Mouse (Mus musculus): ENCODE data around the gene Hbs1l. TPM values are rescaled to one million over a fixed set of nuclear protein-coding genes. Genes with fewer than 3 reads are reported as not detected.

Gene Hbs1l
- polyA plus RNA-seq, 1 experiment from 2014 or later = 114 TPM

DNA sequence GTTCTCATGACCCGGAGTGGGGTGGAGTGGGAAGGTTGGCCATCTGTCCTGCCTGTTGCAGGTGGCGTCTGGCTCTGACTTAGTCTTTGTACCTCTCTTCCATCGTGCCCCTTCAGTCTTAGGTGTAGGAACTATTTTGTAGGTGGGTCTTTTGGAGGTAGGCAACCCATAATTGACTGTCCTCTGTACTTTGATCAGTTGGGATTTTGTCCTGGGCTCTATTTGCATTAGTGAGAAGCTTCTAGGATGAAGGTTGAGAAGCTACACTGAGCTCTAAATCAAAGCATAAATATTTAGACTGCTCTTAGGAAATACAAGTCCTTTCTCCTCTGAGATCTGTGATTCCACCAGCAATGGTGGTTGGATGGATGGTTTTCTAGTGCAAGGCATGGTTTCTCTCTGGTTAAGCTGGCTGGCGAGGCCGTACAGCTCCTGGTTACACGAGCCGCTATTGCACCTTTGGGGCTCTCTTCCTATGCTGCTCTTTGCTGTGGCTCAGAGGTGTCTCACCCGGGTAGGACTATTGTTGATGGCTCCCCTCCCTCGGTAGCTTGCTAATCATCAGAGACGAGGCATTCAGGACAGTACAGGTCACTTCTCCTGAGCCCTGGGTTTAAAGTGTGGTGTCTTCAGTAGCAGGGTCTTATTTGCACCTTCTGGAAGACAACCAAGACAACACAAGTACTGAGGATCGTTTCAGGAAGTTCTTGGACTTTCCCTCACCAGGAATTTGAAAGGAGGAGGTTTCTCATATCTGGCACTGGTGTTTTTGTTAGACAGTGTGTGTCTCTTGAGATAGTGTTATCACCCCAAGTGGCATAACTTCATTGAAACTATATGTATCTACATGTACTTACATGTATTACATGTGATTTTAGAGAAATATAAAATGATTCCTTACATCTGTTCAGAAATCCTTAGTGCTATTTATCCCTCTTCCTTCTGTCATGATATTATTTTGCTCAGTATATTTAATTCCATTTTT is 55.0 kb downstream of the Hbs1l start:
- no peaks in the 10 kb centered on the region for H3K9me3 ChIP-seq (replicated peaks)
- no peaks in the 10 kb centered on the region for H3K4me1 ChIP-seq
- 92% methylated on average over 11 of the region's 11 CpGs for WGBS
- H3K27me3 ChIP-seq = no peaks in the 10 kb centered on the region
- no peak overlapping the region for H3K4me2 ChIP-seq (replicated peaks)
- H3K4me3 ChIP-seq = no peak overlapping the region
- no peak overlapping the region for H3K9ac ChIP-seq
- ATAC-seq (ENCODE audit: low FRiP score) = no peak
- H3K36me3 ChIP-seq = peaks cover 49% of the 10 kb centered on the region
- no peak overlapping the region for H3K27ac ChIP-seq

DNA sequence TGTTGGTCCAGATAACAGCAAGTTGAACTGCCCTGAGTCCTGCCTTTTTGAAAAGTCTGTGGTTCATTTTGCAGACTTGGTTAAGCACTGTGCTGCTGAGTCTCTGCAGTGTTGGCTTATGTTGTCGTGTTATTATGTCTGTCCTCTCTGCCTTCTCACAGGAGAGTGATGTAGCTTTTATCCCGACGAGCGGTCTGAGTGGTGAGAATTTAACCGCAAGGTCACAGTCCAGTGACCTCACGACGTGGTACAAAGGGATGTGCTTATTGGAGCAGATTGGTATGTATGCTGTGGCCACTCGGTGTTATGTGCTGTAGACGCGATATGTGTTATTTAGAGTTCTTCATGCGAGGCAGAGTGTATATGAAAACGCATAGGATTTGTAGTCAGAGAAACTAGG is 56.0 kb downstream of the Hbs1l start:
- H3K4me1 ChIP-seq = no peaks in the 10 kb centered on the region
- 67% methylated on average over 12 of the region's 12 CpGs for WGBS
- ATAC-seq (ENCODE audit: low FRiP score) = no peak

DNA sequence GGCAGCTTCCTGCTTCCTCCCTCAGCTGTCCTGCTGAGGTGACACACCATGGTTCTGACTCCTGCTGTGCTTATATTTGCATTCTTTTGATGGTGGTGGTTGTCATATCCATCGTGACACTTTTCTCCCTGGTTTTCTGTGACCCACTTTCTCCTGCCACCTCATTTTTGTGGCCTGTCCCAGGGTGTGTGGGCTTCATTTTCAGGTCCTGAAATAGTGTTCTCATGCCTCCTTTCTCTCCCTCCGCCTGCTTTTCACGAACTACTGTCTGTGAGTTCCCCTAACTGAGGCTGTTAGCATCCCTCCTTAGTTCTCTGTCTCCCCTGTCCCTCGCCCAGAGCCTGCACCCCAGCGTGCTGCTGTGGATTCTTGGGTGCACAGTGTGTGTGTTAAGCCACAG is 58.1 kb downstream of the Hbs1l start:
- 66% methylated on average over 5 of the region's 5 CpGs for WGBS
- H3K4me2 ChIP-seq (replicated peaks) = no peak overlapping the region
- no peak overlapping the region for H3K4me3 ChIP-seq
- H3K9ac ChIP-seq = no peak overlapping the region
- H3K4me1 ChIP-seq = no peaks in the 10 kb centered on the region
- ATAC-seq (ENCODE audit: low FRiP score) = no peak
- H3K9me3 ChIP-seq (replicated peaks) = no peaks in the 10 kb centered on the region
- no peak overlapping the region for H3K27ac ChIP-seq
- peaks cover 50% of the 10 kb centered on the region for H3K36me3 ChIP-seq
- no peaks in the 10 kb centered on the region for H3K27me3 ChIP-seq

More for the DNA sequence above, 56.0 kb downstream of the Hbs1l start:
- Histone ChIP-seq H3K9ac (no peak overlapping the region), H3K27me3 (no peaks in the 10 kb centered on the region), H3K27ac (no peak overlapping the region), H3K4me2 (replicated peaks) (no peak overlapping the region), H3K9me3 (replicated peaks) (no peaks in the 10 kb centered on the region), H3K4me3 (no peak overlapping the region), H3K36me3 (peaks cover 51% of the 10 kb centered on the region)

DNA sequence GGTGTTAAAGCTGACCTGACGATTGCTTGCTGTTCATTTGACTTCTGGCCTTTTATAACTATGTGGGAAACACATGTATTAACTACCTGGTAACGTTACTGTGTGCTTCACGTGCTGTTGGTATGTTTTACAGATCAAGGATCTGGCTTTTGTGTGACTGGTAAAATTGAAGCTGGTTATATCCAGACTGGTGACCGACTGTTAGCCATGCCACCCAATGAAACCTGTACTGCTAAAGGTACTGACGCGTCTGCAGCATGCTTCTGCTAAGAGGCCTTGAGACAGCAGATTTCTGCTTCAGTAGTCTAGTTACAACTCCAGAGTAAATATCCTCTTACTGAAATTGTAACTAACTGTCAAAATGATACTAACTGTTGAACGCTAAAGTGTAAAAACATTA is 58.7 kb downstream of the Hbs1l start:
- peaks cover 54% of the 10 kb centered on the region for H3K36me3 ChIP-seq

DNA sequence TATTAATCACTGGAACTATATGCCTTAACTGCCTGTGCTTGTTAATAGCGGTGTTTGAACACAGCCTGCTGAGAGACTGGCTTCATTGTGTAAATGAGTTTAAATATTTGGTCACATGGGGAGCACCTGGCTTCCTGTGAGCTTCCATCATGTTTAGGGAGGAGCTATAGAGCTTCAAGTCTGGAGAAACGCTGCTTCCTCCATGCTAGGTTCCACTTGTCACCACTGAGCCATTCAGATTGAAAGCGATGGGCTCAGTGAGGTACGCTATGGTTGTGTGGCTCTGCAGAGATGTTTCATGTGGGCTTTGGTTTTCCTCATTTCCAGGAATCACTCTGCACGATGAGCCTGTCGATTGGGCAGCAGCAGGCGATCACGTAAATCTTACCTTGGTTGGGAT is 62.2 kb downstream of the Hbs1l start:
- no peak overlapping the region for H3K4me3 ChIP-seq
- H3K4me1 ChIP-seq = no peaks in the 10 kb centered on the region
- H3K27me3 ChIP-seq = no peaks in the 10 kb centered on the region
- no peaks in the 10 kb centered on the region for H3K9me3 ChIP-seq (replicated peaks)
- no peak overlapping the region for H3K4me2 ChIP-seq (replicated peaks)
- H3K9ac ChIP-seq = no peak overlapping the region
- no peak for ATAC-seq (ENCODE audit: low FRiP score)
- 96% methylated on average over 8 of the region's 8 CpGs for WGBS
- no peak overlapping the region for H3K27ac ChIP-seq
- H3K36me3 ChIP-seq = peaks cover 43% of the 10 kb centered on the region

More for the DNA sequence above, 58.7 kb downstream of the Hbs1l start:
- no peak overlapping the region for H3K4me3 ChIP-seq
- H3K9ac ChIP-seq = no peak overlapping the region
- no peak overlapping the region for H3K4me2 ChIP-seq (replicated peaks)
- H3K4me1 ChIP-seq = no peaks in the 10 kb centered on the region
- 96% methylated on average over 7 of the region's 7 CpGs for WGBS
- no peaks in the 10 kb centered on the region for H3K9me3 ChIP-seq (replicated peaks)
- H3K27ac ChIP-seq = no peak overlapping the region
- H3K27me3 ChIP-seq = no peaks in the 10 kb centered on the region
- ATAC-seq (ENCODE audit: low FRiP score) = no peak

DNA sequence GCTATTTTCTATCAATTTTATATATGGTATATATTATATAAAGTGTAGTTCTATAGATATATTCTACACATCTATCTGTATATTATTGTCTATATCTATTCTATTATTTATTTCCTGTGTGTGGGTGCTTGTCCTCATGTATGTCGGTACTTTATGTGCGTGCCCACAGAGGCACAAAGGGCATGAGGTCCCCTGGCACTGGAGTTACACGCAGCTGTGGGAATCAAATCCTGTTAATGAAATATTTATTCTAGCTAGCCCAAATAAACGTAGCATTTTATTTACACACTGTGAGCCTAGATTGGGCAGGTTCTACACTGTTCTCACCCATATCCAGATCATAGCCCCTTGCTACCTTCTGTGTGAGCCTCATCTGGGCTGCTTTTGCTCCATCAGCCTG is 63.3 kb downstream of the Hbs1l start:
- Histone ChIP-seq H3K27me3 (no peaks in the 10 kb centered on the region), H3K4me1 (no peaks in the 10 kb centered on the region), H3K36me3 (peaks cover 34% of the 10 kb centered on the region), H3K4me3 (no peak overlapping the region), H3K4me2 (replicated peaks) (no peak overlapping the region), H3K27ac (no peak overlapping the region), H3K9me3 (replicated peaks) (no peaks in the 10 kb centered on the region), H3K9ac (no peak overlapping the region)
- WGBS = 93% methylated on average over 4 of the region's 4 CpGs
- ATAC-seq (ENCODE audit: low FRiP score) = no peak

DNA sequence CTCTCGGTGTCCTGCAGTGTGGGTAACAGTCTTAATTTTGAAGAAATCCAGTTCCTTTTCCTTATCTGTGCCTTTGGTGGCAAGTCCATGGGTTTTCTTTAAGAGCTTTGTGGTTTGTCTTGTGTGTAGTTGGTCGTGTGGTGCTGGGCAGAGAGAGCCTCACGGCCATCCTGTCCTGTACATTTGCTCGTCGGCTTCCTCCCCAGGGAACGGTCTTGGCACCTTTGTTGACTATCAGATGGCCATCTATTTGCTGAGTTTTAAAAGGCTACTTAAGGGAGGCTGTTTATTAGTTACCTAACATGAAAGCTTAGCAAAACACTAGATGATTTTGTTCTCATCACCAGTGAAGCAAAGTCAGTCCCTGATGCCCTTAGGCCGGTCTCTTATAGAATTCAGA is 66.1 kb downstream of the Hbs1l start:
- peaks cover 42% of the 10 kb centered on the region for H3K36me3 ChIP-seq
- WGBS = 87% methylated on average over 7 of the region's 7 CpGs

DNA sequence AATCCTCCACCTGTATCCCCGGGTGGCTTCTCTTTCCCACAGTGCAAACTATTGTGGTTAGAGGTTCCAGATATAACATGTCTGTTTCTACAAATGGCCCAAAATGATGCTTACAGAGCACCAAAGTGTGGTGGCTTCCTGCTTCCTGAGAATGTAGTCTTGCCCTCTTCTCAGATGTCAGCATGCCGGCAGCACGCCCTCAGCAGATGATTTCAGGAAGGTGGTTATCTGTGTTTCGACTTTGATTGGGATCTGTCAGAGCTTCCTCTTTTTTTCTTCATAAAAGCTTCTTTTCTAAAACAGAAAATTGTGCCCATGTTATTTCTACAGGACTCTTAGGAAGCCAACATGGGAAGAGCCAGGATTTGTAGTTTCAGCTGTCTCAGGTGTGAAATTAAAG is 67.5 kb downstream of the Hbs1l start:
- 89% methylated on average over 4 of the region's 4 CpGs for WGBS
- peaks cover 49% of the 10 kb centered on the region for H3K36me3 ChIP-seq

More for the DNA sequence above, 66.1 kb downstream of the Hbs1l start:
- H3K9ac ChIP-seq = no peak overlapping the region
- H3K27me3 ChIP-seq = no peaks in the 10 kb centered on the region
- no peak overlapping the region for H3K27ac ChIP-seq
- H3K4me2 ChIP-seq (replicated peaks) = no peak overlapping the region
- ATAC-seq (ENCODE audit: low FRiP score) = no peak
- H3K4me3 ChIP-seq = no peak overlapping the region
- H3K4me1 ChIP-seq = no peaks in the 10 kb centered on the region
- no peaks in the 10 kb centered on the region for H3K9me3 ChIP-seq (replicated peaks)

DNA sequence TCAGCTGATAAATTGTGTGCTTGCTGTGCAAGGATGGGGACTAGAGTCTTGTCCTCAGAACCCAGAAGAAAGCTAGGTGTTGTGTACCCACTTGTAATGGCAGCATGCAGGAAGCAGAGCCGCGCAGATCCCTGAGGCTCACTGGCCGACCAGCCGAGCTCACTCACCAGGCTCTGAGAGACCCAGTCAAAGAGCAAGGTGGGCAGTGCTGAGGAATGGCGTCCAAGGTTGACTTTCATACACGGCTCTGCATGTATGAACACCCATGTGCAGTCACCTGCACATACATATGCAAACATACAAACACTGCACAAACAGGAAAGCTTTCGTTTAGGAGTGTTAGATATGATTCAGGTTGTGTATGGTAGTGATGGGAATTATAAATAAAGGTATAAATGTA is 69.2 kb downstream of the Hbs1l start:
- Histone ChIP-seq H3K4me3 (no peak overlapping the region), H3K27me3 (no peaks in the 10 kb centered on the region), H3K36me3 (peaks cover 56% of the 10 kb centered on the region), H3K9me3 (replicated peaks) (no peaks in the 10 kb centered on the region), H3K4me2 (replicated peaks) (no peak overlapping the region), H3K4me1 (no peaks in the 10 kb centered on the region), H3K27ac (no peak overlapping the region), H3K9ac (no peak overlapping the region)
- no peak for ATAC-seq (ENCODE audit: low FRiP score)
- 97% methylated on average over 7 of the region's 7 CpGs for WGBS

More for the DNA sequence above, 67.5 kb downstream of the Hbs1l start:
- H3K4me3 ChIP-seq = no peak overlapping the region
- H3K27me3 ChIP-seq = no peaks in the 10 kb centered on the region
- H3K9ac ChIP-seq = no peak overlapping the region
- no peaks in the 10 kb centered on the region for H3K4me1 ChIP-seq
- H3K9me3 ChIP-seq (replicated peaks) = no peaks in the 10 kb centered on the region
- ATAC-seq (ENCODE audit: low FRiP score) = no peak
- H3K4me2 ChIP-seq (replicated peaks) = no peak overlapping the region
- no peak overlapping the region for H3K27ac ChIP-seq

DNA sequence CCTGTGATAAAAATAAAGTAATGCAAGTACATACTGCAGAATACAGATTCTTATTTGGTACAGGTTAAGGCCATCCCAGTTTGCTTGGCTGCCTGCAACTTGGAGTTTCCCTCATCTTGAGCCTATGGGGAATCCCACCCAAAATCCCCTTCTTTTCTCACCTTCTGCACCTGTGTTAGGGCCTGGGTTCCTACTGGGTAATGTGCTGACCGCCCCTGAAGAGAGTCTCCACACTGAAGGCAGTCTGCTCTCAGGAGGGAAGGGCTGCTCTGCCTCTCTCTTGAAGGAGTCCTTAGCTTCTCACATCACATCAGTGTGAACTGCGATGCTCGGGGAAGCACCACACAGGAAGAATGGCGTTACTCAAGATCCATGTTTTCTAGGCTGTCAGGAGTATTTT is 70.1 kb downstream of the Hbs1l start:
- 92% methylated on average over 4 of the region's 4 CpGs for WGBS
- Histone ChIP-seq H3K9ac (no peak overlapping the region), H3K4me1 (no peaks in the 10 kb centered on the region), H3K27ac (no peak overlapping the region), H3K4me3 (no peak overlapping the region), H3K9me3 (replicated peaks) (no peaks in the 10 kb centered on the region), H3K36me3 (peaks cover 57% of the 10 kb centered on the region), H3K27me3 (no peaks in the 10 kb centered on the region), H3K4me2 (replicated peaks) (no peak overlapping the region)
- ATAC-seq (ENCODE audit: low FRiP score) = no peak

DNA sequence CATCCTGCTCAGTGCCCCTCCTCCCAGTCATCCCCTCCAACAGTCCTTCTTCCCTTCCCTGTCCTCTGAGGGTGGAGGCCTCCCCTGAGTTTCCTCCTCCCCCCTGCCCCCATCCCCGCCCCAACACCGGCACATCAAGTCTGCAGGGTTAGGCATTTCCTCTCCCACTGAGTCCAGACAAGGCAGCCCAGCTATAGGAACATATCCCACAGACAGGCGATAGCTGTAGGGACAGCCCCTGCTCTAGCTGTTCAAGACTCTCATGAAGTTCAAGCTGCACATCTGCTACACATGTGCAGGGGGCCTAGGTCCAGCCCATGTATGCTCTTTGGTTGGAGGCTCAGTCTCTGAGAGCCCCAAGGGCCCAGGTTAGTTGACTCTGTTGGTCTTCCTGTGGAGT is 70.7 kb downstream of the Hbs1l start:
- peaks cover 53% of the 10 kb centered on the region for H3K36me3 ChIP-seq

DNA sequence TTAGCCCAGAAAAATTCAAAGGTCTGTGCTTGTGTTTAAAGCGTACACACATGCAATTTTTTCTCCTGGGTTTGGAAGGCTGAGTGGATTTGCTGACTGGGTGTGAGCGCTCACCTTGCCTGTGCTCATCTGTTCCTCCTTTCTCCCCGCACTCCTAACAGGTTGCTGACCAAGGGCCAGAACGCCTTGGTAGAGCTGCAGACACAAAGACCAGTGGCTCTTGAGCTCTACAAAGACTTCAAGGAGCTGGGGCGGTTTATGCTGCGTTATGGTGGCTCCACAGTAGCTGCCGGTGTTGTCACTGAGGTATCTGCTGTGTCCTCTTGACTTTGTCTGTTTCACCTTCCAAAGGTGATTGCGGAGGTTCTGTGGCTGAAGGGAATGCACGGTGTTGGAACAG is 71.7 kb downstream of the Hbs1l start:
- Histone ChIP-seq H3K9ac (no peak overlapping the region), H3K4me1 (no peaks in the 10 kb centered on the region), H3K4me3 (no peak overlapping the region), H3K36me3 (peaks cover 53% of the 10 kb centered on the region), H3K27me3 (no peaks in the 10 kb centered on the region), H3K4me2 (replicated peaks) (no peak overlapping the region), H3K27ac (no peak overlapping the region), H3K9me3 (replicated peaks) (no peaks in the 10 kb centered on the region)
- ATAC-seq (ENCODE audit: low FRiP score) = no peak
- 94% methylated on average over 9 of the region's 9 CpGs for WGBS

More for the DNA sequence above, 70.7 kb downstream of the Hbs1l start:
- Histone ChIP-seq H3K4me1 (no peaks in the 10 kb centered on the region), H3K27ac (no peak overlapping the region), H3K27me3 (no peaks in the 10 kb centered on the region), H3K9ac (no peak overlapping the region), H3K4me2 (replicated peaks) (no peak overlapping the region), H3K9me3 (replicated peaks) (no peaks in the 10 kb centered on the region), H3K4me3 (no peak overlapping the region)
- ATAC-seq (ENCODE audit: low FRiP score) = no peak
- WGBS = 76% methylated on average over 3 of the region's 3 CpGs

DNA sequence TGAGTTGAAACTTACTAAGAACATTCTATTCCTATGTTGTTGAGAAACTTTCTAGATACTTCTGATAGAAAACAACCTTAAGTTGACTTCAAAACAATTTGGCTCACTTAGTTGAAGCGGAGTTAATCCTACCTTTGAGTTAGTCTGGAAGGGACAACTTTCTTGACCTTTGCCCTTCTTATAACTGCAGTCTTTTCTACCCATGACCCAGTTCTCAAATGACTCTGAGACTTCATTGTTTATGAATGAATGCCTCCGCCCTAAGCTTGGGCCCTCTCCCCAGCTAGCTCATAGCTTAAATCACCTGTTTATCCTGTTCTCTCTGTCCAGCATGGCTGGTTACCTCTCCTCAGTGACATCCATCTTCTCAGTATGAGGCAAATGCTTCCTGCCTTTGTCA is 73.8 kb downstream of the Hbs1l start:
- no peak for ATAC-seq (ENCODE audit: low FRiP score)
- H3K27me3 ChIP-seq = no peaks in the 10 kb centered on the region
- no peaks in the 10 kb centered on the region for H3K4me1 ChIP-seq
- H3K9ac ChIP-seq = no peak overlapping the region
- no peak overlapping the region for H3K27ac ChIP-seq
- peaks cover 49% of the 10 kb centered on the region for H3K36me3 ChIP-seq
- no peak overlapping the region for H3K4me2 ChIP-seq (replicated peaks)
- 82% methylated on average over 2 of the region's 2 CpGs for WGBS
- H3K9me3 ChIP-seq (replicated peaks) = no peaks in the 10 kb centered on the region
- no peak overlapping the region for H3K4me3 ChIP-seq

Data from hindbrain, embryonic 12.5 days (tissue).